Mouse (Mus musculus) ES-E14 (cell line): ENCODE data around the gene Myocd.

Source experiments
- CHD2 ChIP-seq: IDR thresholded peaks from 2 replicates; pipeline ENCODE4 v1.6.1; 2014; ENCODE audit warnings: mild to moderate bottlenecking, low read depth, low read length, inconsistent platforms
- HCFC1 ChIP-seq: IDR thresholded peaks from 2 replicates; pipeline ENCODE4 v1.6.1; 2012; ENCODE audit warnings: low read length, inconsistent platforms, borderline replicate concordance; ENCODE audit not compliant: insufficient read depth
- MAFK ChIP-seq: IDR thresholded peaks from 2 replicates; pipeline ENCODE4 v1.6.1; 2014; ENCODE audit warnings: mild to moderate bottlenecking, low read depth, low read length, inconsistent platforms; ENCODE audit not compliant: insufficient read depth
- ZC3H11A ChIP-seq: IDR thresholded peaks from 2 replicates; pipeline ENCODE4 v1.6.1; 2012; ENCODE audit warnings: low read depth, mild to moderate bottlenecking, inconsistent platforms, low read length, borderline replicate concordance
- ZNF384 ChIP-seq: IDR thresholded peaks from 2 replicates; pipeline ENCODE4 v1.6.1; 2012; ENCODE audit warnings: low read depth, low read length, inconsistent platforms

DNA sequence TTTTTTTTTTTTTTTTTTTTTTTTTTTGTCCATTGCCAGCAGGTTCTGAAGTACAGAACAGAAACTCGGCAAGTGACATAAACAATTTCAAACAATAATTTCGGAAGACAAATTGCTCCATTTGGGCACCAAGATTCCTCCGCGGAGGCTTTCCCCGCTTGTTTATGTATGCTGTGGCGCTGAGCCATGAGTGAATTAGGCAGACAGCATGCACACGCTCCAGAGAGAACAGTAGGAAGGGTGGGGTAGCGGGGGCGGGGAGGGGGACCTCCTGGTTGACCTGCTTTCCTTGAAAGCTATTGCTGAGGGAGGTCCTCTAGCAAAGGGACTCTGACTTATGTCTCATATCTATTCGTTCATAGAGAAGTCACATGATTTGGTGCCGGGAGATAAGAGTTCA lies 13.6 kb downstream of the Myocd start:
- TF ChIP-seq MAFK (no peak), HCFC1 (no peak), ZNF384 (peak; percentile 87), CHD2 (no peak), ZC3H11A (no peak)
